Mouse (Mus musculus): ENCODE data around the gene Cyp8b1. TPM values are rescaled to one million over a fixed set of nuclear protein-coding genes. Genes with fewer than 3 reads are reported as not detected.

The Cyp8b1 gene
- polyA plus RNA-seq, 1 experiment from 2014 or later, result not detected

DNA sequence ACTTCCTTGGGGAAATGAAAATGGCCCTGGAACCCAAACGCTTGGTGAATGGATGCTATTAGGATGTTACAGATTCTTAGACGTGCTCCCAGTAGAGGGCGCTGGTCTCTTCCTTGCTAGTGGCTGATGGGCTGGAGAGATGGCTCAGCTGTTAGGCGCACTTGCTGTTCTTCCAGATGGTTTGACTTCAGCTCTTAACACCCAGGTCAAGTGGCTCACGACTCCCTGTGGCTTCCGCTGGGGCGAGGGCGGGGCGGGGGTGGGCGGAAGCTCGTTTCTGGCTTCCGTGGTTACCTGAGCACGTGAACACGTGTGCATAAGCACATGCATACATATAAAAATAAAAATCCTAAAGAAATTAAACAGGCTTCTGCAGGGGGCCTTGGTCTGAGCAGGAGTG, 35.3 kb downstream of the Cyp8b1 start:
- Histone ChIP-seq H3K9ac (no peak overlapping the region), H3K9me3 (replicated peaks) (no peaks in the 10 kb centered on the region), H3K4me2 (replicated peaks) (peak overlapping the region; percentile 19), H3K27me3 (no peaks in the 10 kb centered on the region), H3K36me3 (no peaks in the 10 kb centered on the region), H3K27ac (no peak overlapping the region), H3K4me3 (no peak overlapping the region), H3K4me1 (0 out of 2 replicates have a peak, but pooled peaks cover 2% of the 10 kb centered on the region)
- ATAC-seq (ENCODE audit: low FRiP score), result no peak
- WGBS, result 18% methylated on average over 14 of the region's 14 CpGs

DNA sequence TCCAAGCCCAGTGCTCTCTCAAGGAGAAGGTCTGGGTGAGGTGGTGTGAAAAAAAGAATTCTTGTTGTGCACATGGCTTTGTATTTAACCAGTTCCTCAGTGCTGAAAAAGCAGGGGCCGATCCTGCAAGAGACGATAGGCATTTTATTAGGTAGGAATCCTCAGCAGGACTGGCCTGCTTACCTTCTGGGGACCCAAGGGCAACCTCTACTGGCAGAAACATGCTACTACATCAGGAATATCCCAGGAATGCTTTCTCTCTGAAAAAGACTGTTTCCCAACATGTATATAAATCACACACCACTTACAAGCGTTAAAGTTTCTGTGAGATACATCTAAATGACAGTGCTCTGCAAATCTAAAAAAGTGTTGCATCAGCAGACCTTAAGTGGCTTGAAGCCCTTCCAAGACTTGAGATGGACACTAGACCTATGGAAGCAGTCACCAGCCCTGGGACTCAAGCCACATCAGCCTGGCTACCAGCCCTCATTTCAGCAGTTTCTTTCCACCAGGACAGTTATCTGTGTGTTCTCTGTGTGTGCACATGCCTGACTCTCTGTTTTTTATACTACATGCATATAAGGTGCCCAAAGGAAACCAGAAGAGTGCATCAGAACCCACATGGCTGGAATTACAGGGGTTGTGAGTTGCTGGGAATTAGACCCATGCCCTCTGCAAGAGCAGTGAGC, 38.9 kb downstream of the Cyp8b1 start:
- Histone ChIP-seq H3K27me3 (no peaks in the 10 kb centered on the region), H3K4me1 (0 out of 2 replicates have a peak, but pooled peaks cover 2% of the 10 kb centered on the region), H3K4me3 (no peak overlapping the region), H3K27ac (no peak overlapping the region), H3K36me3 (no peaks in the 10 kb centered on the region), H3K9me3 (replicated peaks) (no peaks in the 10 kb centered on the region), H3K9ac (no peak overlapping the region), H3K4me2 (replicated peaks) (no peak overlapping the region)
- WGBS, result 25% methylated on average over 3 of the region's 3 CpGs
- no peak for ATAC-seq (ENCODE audit: low FRiP score)

DNA sequence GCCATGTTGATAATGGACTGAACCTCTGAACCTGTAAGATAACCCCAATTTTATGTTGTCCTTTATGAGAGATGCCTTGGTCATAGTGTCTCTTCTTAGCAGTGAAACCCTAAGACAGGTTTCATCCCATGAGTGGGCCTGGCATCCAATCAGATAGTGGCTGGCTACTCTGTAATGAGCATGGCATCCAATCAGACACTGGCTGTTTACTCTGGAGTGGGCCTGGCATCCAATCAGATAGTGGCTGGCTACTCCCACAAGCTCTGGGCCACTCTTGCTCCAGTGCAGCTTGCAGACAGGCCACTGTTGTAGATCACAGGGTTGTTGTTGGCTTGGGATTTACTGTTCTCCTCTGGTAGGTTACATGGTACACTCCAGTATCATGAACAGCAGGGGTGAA, 42.5 kb downstream of the Cyp8b1 start:
- Histone ChIP-seq H3K4me2 (replicated peaks) (no peak overlapping the region), H3K4me3 (no peak overlapping the region), H3K36me3 (no peaks in the 10 kb centered on the region), H3K9ac (no peak overlapping the region), H3K9me3 (replicated peaks) (no peaks in the 10 kb centered on the region), H3K4me1 (no peaks in the 10 kb centered on the region), H3K27ac (no peak overlapping the region), H3K27me3 (0 out of 2 replicates have a peak, but pooled peaks cover 4% of the 10 kb centered on the region)
- no peak for ATAC-seq (ENCODE audit: low FRiP score)

DNA sequence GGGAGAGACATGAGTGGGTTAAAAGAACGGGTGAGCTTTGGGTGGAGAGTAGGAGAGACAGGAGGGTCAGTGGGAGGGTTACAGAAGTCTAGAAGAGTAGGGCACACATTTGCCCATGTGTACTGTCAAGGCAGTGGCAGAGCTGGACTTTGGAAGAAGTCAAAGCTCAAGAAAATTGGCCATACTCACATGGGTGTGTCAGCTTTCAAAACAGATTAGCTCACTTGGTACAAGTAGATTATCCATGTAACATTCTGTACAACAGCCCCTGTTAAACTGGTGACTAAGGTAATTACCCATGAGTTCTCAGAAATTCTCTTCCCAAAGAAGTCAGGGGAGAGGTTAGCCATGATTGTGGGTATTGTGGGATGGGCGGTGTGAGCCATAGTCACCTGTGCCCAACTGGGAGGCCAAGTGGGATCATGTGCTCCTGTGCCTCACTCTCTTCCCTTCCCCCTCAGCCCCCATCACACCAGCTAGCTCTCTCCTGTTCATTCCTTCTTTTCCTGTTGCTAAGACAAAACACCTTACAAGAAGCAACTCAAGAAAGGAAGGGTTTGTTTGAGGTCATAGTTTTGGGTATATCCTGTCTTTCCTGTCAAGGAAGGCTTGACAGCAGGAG, 43.9 kb downstream of the Cyp8b1 start:
- Histone ChIP-seq H3K4me1 (no peaks in the 10 kb centered on the region), H3K36me3 (no peaks in the 10 kb centered on the region), H3K4me2 (replicated peaks) (no peak overlapping the region), H3K4me3 (no peak overlapping the region), H3K9ac (no peak overlapping the region), H3K9me3 (replicated peaks) (no peaks in the 10 kb centered on the region), H3K27me3 (0 out of 2 replicates have a peak, but pooled peaks cover 4% of the 10 kb centered on the region), H3K27ac (no peak overlapping the region)
- ATAC-seq (ENCODE audit: low FRiP score), result no peak
- WGBS, result 82% methylated on average over 2 of the region's 2 CpGs

DNA sequence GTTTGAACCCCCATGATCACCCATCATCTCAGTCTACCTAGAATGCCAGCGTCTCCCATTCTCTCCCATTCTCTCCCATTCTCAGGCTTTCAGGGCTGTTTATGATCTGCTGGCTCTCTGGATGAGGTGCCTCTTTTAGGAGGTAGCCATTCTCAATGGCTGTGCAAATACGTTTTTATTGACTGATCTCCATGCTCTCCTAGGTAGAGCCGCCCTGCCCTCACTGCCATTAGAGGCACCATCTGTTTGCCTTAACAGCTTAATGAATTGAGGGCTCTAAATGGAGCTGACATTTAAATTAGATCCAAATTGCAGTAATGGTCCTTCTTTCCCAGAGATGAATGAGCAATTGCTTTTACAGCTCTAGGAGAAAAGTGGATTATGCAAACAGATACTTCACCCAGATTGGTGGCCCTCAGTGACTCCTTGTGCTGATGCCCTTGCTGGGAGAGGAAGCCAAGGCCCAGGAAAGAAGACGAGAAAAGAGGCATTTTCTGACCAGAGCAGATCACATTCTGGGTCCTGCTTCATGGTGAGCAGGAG, 46.1 kb downstream of the Cyp8b1 start:
- no peaks in the 10 kb centered on the region for H3K36me3 ChIP-seq
- no peak overlapping the region for H3K9ac ChIP-seq
- 62% methylated on average over 4 of the region's 4 CpGs for WGBS
- peaks cover 4% of the 10 kb centered on the region; the same call in 1 of the 2 replicates for H3K4me1 ChIP-seq
- 0 out of 2 replicates have a peak, but pooled peaks cover 4% of the 10 kb centered on the region for H3K27me3 ChIP-seq
- peak overlapping the region; percentile 37; the same call in 1 of the 2 replicates for H3K27ac ChIP-seq
- H3K4me2 ChIP-seq (replicated peaks), result no peak overlapping the region
- ATAC-seq (ENCODE audit: low FRiP score), result no peak
- no peak overlapping the region for H3K4me3 ChIP-seq
- H3K9me3 ChIP-seq (replicated peaks), result no peaks in the 10 kb centered on the region

DNA sequence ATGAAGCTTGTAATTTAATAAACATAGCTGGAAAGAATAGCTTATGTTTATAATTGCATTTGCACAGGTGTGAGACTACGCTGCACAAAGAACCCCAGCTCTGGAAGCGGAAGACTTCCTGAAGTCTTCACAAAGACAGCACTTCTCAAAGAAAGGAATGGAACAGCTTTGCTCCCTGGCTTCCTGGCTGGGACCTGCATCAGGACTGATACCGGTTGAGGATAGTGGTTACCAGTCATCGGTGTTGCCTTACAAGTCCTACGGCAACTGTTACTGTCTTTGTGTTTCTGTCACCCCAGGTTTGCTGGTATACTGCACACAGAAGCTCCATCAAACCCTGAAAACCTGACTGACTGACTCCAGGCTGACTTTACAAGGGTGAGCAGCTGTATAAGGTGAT, 46.7 kb downstream of the Cyp8b1 start:
- Histone ChIP-seq H3K27ac (no peak overlapping the region), H3K4me2 (replicated peaks) (no peak overlapping the region), H3K4me3 (no peak overlapping the region), H3K4me1 (peaks cover 4% of the 10 kb centered on the region; the same call in 1 of the 2 replicates), H3K9me3 (replicated peaks) (no peaks in the 10 kb centered on the region), H3K27me3 (0 out of 2 replicates have a peak, but pooled peaks cover 4% of the 10 kb centered on the region), H3K9ac (no peak overlapping the region), H3K36me3 (no peaks in the 10 kb centered on the region)
- 92% methylated on average over 5 of the region's 5 CpGs for WGBS
- no peak for ATAC-seq (ENCODE audit: low FRiP score)

DNA sequence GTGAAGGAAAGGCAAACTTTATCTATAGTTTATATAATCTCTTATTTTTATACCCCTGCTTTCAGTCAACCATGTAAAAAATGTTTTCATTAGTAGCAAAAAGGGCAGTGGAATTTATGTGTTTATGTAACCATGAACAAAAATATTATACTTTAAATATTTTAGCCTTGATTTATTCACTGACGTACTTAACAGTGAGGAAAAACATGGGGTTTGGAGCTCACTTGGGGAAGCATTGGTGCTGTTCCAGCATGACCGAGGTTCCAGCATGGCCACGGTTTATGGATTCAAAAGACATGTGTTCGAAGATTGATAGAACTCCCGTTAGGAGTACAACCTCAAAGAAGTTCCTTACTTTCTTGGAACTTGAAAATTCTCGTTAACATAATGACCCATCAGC, 47.9 kb downstream of the Cyp8b1 start:
- no peak for ATAC-seq (ENCODE audit: low FRiP score)
- 87% methylated on average over 6 of the region's 6 CpGs for whole genome bisulfite sequencing
- no peak overlapping the region for H3K27ac ChIP-seq
- no peak overlapping the region for H3K9ac ChIP-seq
- H3K4me3 ChIP-seq, result no peak overlapping the region
- no peaks in the 10 kb centered on the region for H3K36me3 ChIP-seq
- H3K27me3 ChIP-seq, result 0 out of 2 replicates have a peak, but pooled peaks cover 4% of the 10 kb centered on the region
- no peak overlapping the region for H3K4me2 ChIP-seq (replicated peaks)
- peaks cover 4% of the 10 kb centered on the region; the same call in 1 of the 2 replicates for H3K4me1 ChIP-seq
- no peaks in the 10 kb centered on the region for H3K9me3 ChIP-seq (replicated peaks)

DNA sequence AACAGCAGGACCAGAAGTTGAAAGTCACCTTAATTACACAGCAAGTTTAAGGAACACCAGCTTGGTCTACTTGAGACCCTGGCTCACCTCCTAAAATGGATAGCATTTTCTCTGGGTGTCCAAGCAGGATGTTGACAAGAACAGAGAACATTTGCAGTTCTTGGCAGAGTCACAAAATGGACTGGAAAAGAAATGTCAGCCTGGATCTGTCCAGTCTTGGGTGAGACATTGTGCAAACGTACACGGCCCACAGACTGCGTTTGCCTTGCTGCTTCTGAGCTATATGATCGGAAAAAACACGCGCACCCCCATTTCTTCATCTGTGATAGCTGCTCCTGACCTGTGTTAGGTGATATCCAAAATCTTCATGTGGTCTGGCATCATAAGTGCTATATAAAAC, 48.5 kb downstream of the Cyp8b1 start:
- 93% methylated on average over 6 of the region's 6 CpGs for WGBS
- H3K9me3 ChIP-seq (replicated peaks), result no peaks in the 10 kb centered on the region
- no peak for ATAC-seq (ENCODE audit: low FRiP score)
- no peak overlapping the region for H3K4me2 ChIP-seq (replicated peaks)
- no peak overlapping the region for H3K9ac ChIP-seq
- 0 out of 2 replicates have a peak, but pooled peaks cover 4% of the 10 kb centered on the region for H3K27me3 ChIP-seq
- no peak overlapping the region for H3K27ac ChIP-seq
- H3K4me3 ChIP-seq, result no peak overlapping the region
- H3K4me1 ChIP-seq, result peaks cover 4% of the 10 kb centered on the region; the same call in 1 of the 2 replicates
- H3K36me3 ChIP-seq, result no peaks in the 10 kb centered on the region

DNA sequence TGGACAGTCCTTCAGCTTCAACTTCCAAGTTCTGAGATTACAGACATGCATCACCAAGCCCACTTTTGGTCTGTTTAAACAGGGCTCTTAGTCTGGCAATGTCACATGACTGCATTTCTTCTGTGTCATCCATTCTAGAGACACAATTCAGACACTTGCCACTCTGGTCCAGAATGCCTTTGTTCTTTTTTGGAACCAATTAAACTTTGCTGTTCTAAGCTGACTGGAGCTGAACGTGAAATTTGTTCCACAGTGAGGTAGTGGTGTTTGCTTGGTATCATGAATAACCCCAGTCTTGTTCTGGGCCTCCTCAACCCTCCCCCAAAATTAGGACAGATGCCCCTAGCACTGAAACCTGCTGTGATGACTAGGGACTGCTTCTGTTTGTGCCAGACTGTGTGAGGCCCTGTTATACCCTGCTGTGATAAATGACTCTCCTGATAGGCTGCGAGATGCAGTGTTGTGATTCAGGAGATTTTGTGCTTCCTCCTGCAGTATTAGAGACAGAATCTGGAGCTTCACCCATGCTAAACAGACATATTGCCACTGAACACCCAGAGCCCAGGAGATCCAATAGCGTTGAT, 50.6 kb downstream of the Cyp8b1 start:
- Histone ChIP-seq H3K36me3 (no peaks in the 10 kb centered on the region), H3K27ac (no peak overlapping the region), H3K4me2 (replicated peaks) (no peak overlapping the region), H3K27me3 (0 out of 2 replicates have a peak, but pooled peaks cover 4% of the 10 kb centered on the region), H3K9me3 (replicated peaks) (no peaks in the 10 kb centered on the region), H3K9ac (no peak overlapping the region), H3K4me1 (peaks cover 4% of the 10 kb centered on the region; the same call in 1 of the 2 replicates), H3K4me3 (no peak overlapping the region)
- no peak for ATAC-seq (ENCODE audit: low FRiP score)
- WGBS, result 40% methylated on average over 3 of the region's 3 CpGs

DNA sequence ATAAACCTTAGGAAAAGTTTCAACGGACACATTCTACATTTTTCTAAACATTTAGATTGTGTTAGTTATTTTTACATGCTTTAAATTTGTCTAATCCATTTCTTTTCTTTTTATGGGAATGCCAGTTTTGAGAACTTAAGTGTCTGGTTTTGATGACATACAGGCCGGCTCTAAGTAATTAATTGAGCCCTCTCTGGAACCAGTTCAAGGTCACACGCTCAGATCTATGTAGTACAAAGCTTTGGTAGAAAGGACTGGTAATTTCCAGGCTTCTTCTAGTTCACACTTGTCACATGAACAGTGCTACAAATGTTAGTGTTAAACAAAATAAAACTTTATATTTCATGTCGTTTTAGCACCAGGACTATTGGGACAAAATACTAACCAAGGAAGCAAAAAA, 51.3 kb downstream of the Cyp8b1 start:
- Histone ChIP-seq H3K36me3 (no peaks in the 10 kb centered on the region), H3K27me3 (0 out of 2 replicates have a peak, but pooled peaks cover 4% of the 10 kb centered on the region), H3K27ac (no peak overlapping the region), H3K4me2 (replicated peaks) (no peak overlapping the region), H3K9ac (no peak overlapping the region), H3K9me3 (replicated peaks) (no peaks in the 10 kb centered on the region), H3K4me3 (no peak overlapping the region), H3K4me1 (peaks cover 4% of the 10 kb centered on the region; the same call in 1 of the 2 replicates)
- no peak for ATAC-seq (ENCODE audit: low FRiP score)
- 75% methylated on average over 4 of the region's 4 CpGs for WGBS
